Mouse (Mus musculus): ENCODE results near the gene Wdr11. TPM values are rescaled to one million over a fixed set of nuclear protein-coding genes. Genes with fewer than 3 reads are reported as not detected.

The Wdr11 gene
- total and polyA plus RNA-seq, 3 experiments = 24.8 to 37.6 (median 26.1) TPM

GRCm38 (mm10) chr7:129639006-129639405, 47.3 kb downstream of the Wdr11 start:
- DNase-seq (ENCODE audit: extremely low read depth) = no peak
- dilution Hi-C loops (cut with MboI; ENCODE audit: extremely low pct_ligation_motif_present, extremely low pct_unique_long_range_greater_than_20kb, low sequenced_read_pairs) = no loop called here
- H3K9me3 ChIP-seq (replicated peaks; ENCODE audit: low read length) = no peaks in the 10 kb centered on the region
- H3K79me2 ChIP-seq (replicated peaks; ENCODE audit: control insufficient read depth, extremely low read depth, insufficient read depth, poor library complexity, severe bottlenecking) = no peaks in the 10 kb centered on the region
- no peak overlapping the region for H3K27ac ChIP-seq (ENCODE audit: insufficient read depth, low read depth)
- no peak for TF ChIP-seq ETS1 (conservative IDR thresholded peaks at IDR 0.05; ENCODE audit: low read depth, low read length)
- no peak overlapping the region for H3K9ac ChIP-seq (ENCODE audit: insufficient read depth, low read depth)
- H3K27me3 ChIP-seq (replicated peaks) = peaks cover 16% of the 10 kb centered on the region
- no peak overlapping the region for H3K4me2 ChIP-seq (ENCODE audit: insufficient read depth, low read depth, poor library complexity, severe bottlenecking)
- in situ Hi-C loops (cut with MboI; ENCODE audit: low pct_ligation_motif_present, low pct_unique_long_range_greater_than_20kb, low sequenced_read_pairs) = loop anchor here (25.0 kb wide), 1 partner anchor 848 kb away; no protein-coding TSS in a partner anchor
- H3K4me3 ChIP-seq (replicated peaks in 1 of 3; ENCODE audit: low read depth in 2 of 3, low read length in 2 of 3, poor library complexity in 1 of 3) = no peak overlapping the region
- H3K36me3 ChIP-seq (replicated peaks in 1 of 2; ENCODE audit: control insufficient read depth in 1 of 2, insufficient read depth in 1 of 2, low read length in 1 of 2) = peaks cover 21 to 41% of the 10 kb centered on the region in 2 experiments
- no peaks in the 10 kb centered on the region for H3K4me1 ChIP-seq (ENCODE audit: control insufficient read depth in 1 of 2, insufficient read depth in 2 of 2)

GRCm38 (mm10) chr7:129639833-129640232, 48.2 kb downstream of the Wdr11 start:
- Histone ChIP-seq H3K4me3 (replicated peaks in 1 of 3; ENCODE audit: low read depth in 2 of 3, low read length in 2 of 3, poor library complexity in 1 of 3) (no peak overlapping the region), H3K27me3 (replicated peaks) (peaks cover 22% of the 10 kb centered on the region), H3K79me2 (replicated peaks; ENCODE audit: control insufficient read depth, extremely low read depth, insufficient read depth, poor library complexity, severe bottlenecking) (no peaks in the 10 kb centered on the region), H3K4me2 (ENCODE audit: insufficient read depth, low read depth, poor library complexity, severe bottlenecking) (no peak overlapping the region), H3K36me3 (replicated peaks in 1 of 2; ENCODE audit: control insufficient read depth in 1 of 2, insufficient read depth in 1 of 2, low read length in 1 of 2) (peaks cover 15 to 33% of the 10 kb centered on the region in 2 experiments), H3K27ac (ENCODE audit: insufficient read depth, low read depth) (no peak overlapping the region), H3K9me3 (replicated peaks; ENCODE audit: low read length) (no peaks in the 10 kb centered on the region), H3K9ac (ENCODE audit: insufficient read depth, low read depth) (no peak overlapping the region), H3K4me1 (ENCODE audit: control insufficient read depth in 1 of 2, insufficient read depth in 2 of 2) (no peaks in the 10 kb centered on the region)
- dilution Hi-C loops (cut with MboI; ENCODE audit: extremely low pct_ligation_motif_present, extremely low pct_unique_long_range_greater_than_20kb, low sequenced_read_pairs) (no loop called here), in situ Hi-C loops (cut with MboI; ENCODE audit: low pct_ligation_motif_present, low pct_unique_long_range_greater_than_20kb, low sequenced_read_pairs) (loop anchor here (25.0 kb wide), 1 partner anchor 847 kb away; no protein-coding TSS in a partner anchor)
- TF ChIP-seq UBTF (IDR thresholded peaks at IDR 0.05; ENCODE audit: low read depth, low read length) (no peak), ZKSCAN1 (IDR thresholded peaks at IDR 0.05; ENCODE audit: borderline replicate concordance, low read depth, low read length) (no peak), TCF12 (IDR thresholded peaks at IDR 0.05; ENCODE audit: low read depth, low read length) (no peak), BHLHE40 (IDR thresholded peaks at IDR 0.05; ENCODE audit: low read depth, low read length) (no peak), IRF4 (IDR thresholded peaks at IDR 0.05; ENCODE audit: low read depth, low read length) (no peak), CTCF (conservative IDR thresholded peaks at IDR 0.05 in 1 of 2, IDR thresholded peaks at IDR 0.05 in 1 of 2; ENCODE audit: low read depth in 2 of 2, low read length in 2 of 2) (no peak), USF2 (conservative IDR thresholded peaks at IDR 0.05; ENCODE audit: low read depth, low read length) (no peak), HCFC1 (IDR thresholded peaks at IDR 0.05; ENCODE audit: low read depth, low read length) (no peak), PAX5 (IDR thresholded peaks at IDR 0.05; ENCODE audit: low read length) (no peak), CHD1 (IDR thresholded peaks at IDR 0.05; ENCODE audit: low read depth, low read length) (no peak), CHD2 (IDR thresholded peaks at IDR 0.05; ENCODE audit: low read length) (no peak), ZC3H11A (IDR thresholded peaks at IDR 0.05; ENCODE audit: low read depth, low read length) (no peak)
- no peak for DNase-seq (ENCODE audit: extremely low read depth)

GRCm38 (mm10) chr7:129643290-129643689, 51.6 kb downstream of the Wdr11 start:
- H3K4me2 ChIP-seq (ENCODE audit: insufficient read depth, low read depth, poor library complexity, severe bottlenecking) = no peak overlapping the region
- H3K9ac ChIP-seq (ENCODE audit: insufficient read depth, low read depth) = no peak overlapping the region
- no peaks in the 10 kb centered on the region for H3K79me2 ChIP-seq (replicated peaks; ENCODE audit: control insufficient read depth, extremely low read depth, insufficient read depth, poor library complexity, severe bottlenecking)
- H3K4me3 ChIP-seq (replicated peaks in 1 of 3; ENCODE audit: low read depth in 2 of 3, low read length in 2 of 3, poor library complexity in 1 of 3) = no peak overlapping the region
- H3K4me1 ChIP-seq (ENCODE audit: control insufficient read depth in 1 of 2, insufficient read depth in 2 of 2) = no peaks in the 10 kb centered on the region
- DNase-seq (ENCODE audit: extremely low read depth) = no peak
- in situ Hi-C loops (cut with MboI; ENCODE audit: low pct_ligation_motif_present, low pct_unique_long_range_greater_than_20kb, low sequenced_read_pairs) (loop anchor here (25.0 kb wide), 1 partner anchor 844 kb away; no protein-coding TSS in a partner anchor), dilution Hi-C loops (cut with MboI; ENCODE audit: extremely low pct_ligation_motif_present, extremely low pct_unique_long_range_greater_than_20kb, low sequenced_read_pairs) (no loop called here)
- H3K27me3 ChIP-seq (replicated peaks) = peaks cover 51% of the 10 kb centered on the region
- peaks cover 2% of the 10 kb centered on the region for H3K9me3 ChIP-seq (replicated peaks; ENCODE audit: low read length)
- no peak for TF ChIP-seq RCOR1 (conservative IDR thresholded peaks at IDR 0.05; ENCODE audit: low read depth, low read length)
- TF ChIP-seq ZNF384 (IDR thresholded peaks at IDR 0.05; ENCODE audit: low read depth, low read length) = no peak
- no peak for TF ChIP-seq MAX (IDR thresholded peaks at IDR 0.05; ENCODE audit: low read length)
- no peak for TF ChIP-seq SMC3 (IDR thresholded peaks at IDR 0.05; ENCODE audit: low read depth, low read length)
- peaks cover 0 to 4% of the 10 kb centered on the region in 2 experiments for H3K36me3 ChIP-seq (replicated peaks in 1 of 2; ENCODE audit: control insufficient read depth in 1 of 2, insufficient read depth in 1 of 2, low read length in 1 of 2)
- no peak overlapping the region for H3K27ac ChIP-seq (ENCODE audit: insufficient read depth, low read depth)
